Mouse (Mus musculus) small intestine, adult 2 months (tissue): Measurements from ENCODE around the gene Eif3g.

Source experiments
- CTCF ChIP-seq: fragments of 200-500 bp; IDR thresholded peaks from 2 replicates; pipeline ENCODE4 v1.5.1; 2012; ENCODE audit warnings: low read depth, mild to moderate bottlenecking, control low read depth, inconsistent platforms, low read length, moderate library complexity, mixed read lengths; ENCODE audit not compliant: insufficient replicate concordance, insufficient read length; ENCODE audit errors: extremely low read depth
- POLR2A ChIP-seq: fragments of 200-500 bp; IDR thresholded peaks from 2 replicates; pipeline ENCODE4 v1.6.1; 2012; ENCODE audit warnings: low read depth, mild to moderate bottlenecking, control low read depth, inconsistent platforms, low read length, moderate library complexity

GRCm38 (mm10) chr9:20866879-20867278 lies 31.5 kb downstream of the Eif3g start:
- no peak for TF ChIP-seq POLR2A
- TF ChIP-seq CTCF: no peak
